Mouse (Mus musculus) liver, embryonic 12.5 days (tissue): ENCODE measurements around the gene Psme3. TPM values are rescaled to one million over a fixed set of nuclear protein-coding genes. Genes with fewer than 3 reads are reported as not detected.

Experiments used
- ATAC-seq: fragments of 200-750 bp; cut with Nextera tagmentation; 2 replicates; pipeline ENCODE4 v1.8.0; 2017; ENCODE audit warnings: moderate number of reproducible peaks, mild to moderate bottlenecking, moderate library complexity
- H3K27ac ChIP-seq: fragments of 300-500 bp; sonication (generic); 2 replicates; pipeline ENCODE4 v1.5.1; 2016; ENCODE audit warnings: mild to moderate bottlenecking
- H3K27me3 ChIP-seq: fragments of 300-500 bp; sonication (generic); replicated peaks from 2 replicates; pipeline ENCODE4 v1.6.1; 2016; ENCODE audit warnings: mild to moderate bottlenecking, moderate library complexity
- H3K36me3 ChIP-seq: fragments of 300-500 bp; sonication (generic); 2 replicates; pipeline ENCODE4 v1.6.1; 2016; ENCODE audit warnings: mild to moderate bottlenecking, moderate library complexity
- H3K4me1 ChIP-seq: fragments of 300-500 bp; sonication (generic); 2 replicates; pipeline ENCODE4 v1.6.1; 2016
- H3K4me2 ChIP-seq: fragments of 300-500 bp; sonication (generic); 2 replicates; pipeline ENCODE4 v1.6.1; 2016; ENCODE audit warnings: mild to moderate bottlenecking, moderate library complexity
- H3K4me3 ChIP-seq: fragments of 300-500 bp; sonication (generic); 2 replicates; pipeline ENCODE4 v1.5.1; 2016; ENCODE audit warnings: mild to moderate bottlenecking, moderate library complexity
- H3K9ac ChIP-seq: fragments of 300-500 bp; sonication (generic); 2 replicates; pipeline ENCODE4 v1.6.1; 2016; ENCODE audit warnings: mild to moderate bottlenecking, moderate library complexity
- H3K9me3 ChIP-seq: fragments of 300-500 bp; sonication (generic); replicated peaks from 2 replicates; pipeline ENCODE4 v1.6.1; 2016; ENCODE audit warnings: mild to moderate bottlenecking, moderate library complexity
- WGBS: fragments of 180-500 bp; shearing (Covaris S2); methylation state at CpG from one replicate; pipeline ENCODE4 v1.1.7; 2016; ENCODE audit not compliant: insufficient replicate concordance; 5-methylcytosine and 5-hydroxymethylcytosine counted together
- polyA plus RNA-seq: library from polyadenylated mRNA; unstranded; fragments of >200 nt; fragmentation: Nextera tagmentation; extraction: Ambion mirVana; gene quantifications from 2 replicates; pipeline ENCODE4 v1.2.1, GENCODE M21; 2016

Gene Psme3
- polyA plus RNA-seq = 263 and 273 TPM in 2 replicates

DNA sequence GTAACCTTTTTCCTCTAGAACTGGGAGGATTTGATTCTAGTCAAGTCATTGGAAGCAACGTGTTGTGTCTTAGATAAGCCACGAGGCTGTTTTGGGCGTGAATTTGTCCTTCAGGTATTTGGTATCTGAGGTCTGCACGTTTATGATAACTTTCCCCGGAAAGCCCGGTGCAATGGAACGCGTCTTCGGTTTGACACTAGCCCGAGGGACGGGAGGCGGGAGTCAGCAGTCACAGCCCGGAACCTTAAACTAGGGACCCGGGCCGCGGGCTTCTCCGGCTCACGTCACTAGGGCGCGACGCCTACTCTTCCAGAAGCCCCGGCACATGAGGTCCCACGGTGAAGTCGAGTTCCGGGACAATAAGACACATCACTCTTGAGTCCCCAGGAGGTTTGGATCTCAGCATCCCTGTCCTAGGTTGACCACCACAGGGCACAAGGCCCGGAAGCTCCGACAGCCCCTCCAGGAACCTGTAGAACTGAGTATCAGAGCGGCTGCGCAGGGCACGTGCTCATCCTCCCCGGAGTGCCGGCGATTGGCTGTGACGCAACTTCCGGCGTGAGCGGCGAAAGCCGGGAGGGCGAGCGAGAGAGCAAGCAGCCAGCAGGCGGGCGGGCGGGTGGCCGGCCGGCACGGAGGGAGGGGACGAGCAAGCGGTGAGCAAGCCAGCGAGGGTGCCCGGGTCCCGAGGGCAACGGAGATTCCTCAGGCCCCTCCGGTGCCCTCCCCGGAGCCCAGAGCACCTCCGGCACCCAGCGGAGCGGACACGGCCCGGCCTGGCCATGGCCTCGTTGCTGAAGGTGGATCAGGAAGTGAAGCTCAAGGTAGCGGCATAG, at the start of gene Psme3:
Psme3 (plus strand) TSS at position 549 of the 836 bp plus-strand sequence.
- Histone ChIP-seq H3K36me3 (peaks cover 36% of the 10 kb centered on the region), H3K9me3 (no peaks in the 10 kb centered on the region), H3K27me3 (no peaks in the 10 kb centered on the region), H3K4me2 (peak within 1 kb of the TSS; percentile 87), H3K4me3 (peak within 1 kb of the TSS; percentile 98), H3K4me1 (peaks cover 56% of the 10 kb centered on the region), H3K27ac (peak within 1 kb of the TSS; percentile 100), H3K9ac (peak within 1 kb of the TSS; percentile 98)
- WGBS = under 1% methylated on average over 57 of the region's 62 CpGs
- ATAC-seq = peak; percentile 90

DNA sequence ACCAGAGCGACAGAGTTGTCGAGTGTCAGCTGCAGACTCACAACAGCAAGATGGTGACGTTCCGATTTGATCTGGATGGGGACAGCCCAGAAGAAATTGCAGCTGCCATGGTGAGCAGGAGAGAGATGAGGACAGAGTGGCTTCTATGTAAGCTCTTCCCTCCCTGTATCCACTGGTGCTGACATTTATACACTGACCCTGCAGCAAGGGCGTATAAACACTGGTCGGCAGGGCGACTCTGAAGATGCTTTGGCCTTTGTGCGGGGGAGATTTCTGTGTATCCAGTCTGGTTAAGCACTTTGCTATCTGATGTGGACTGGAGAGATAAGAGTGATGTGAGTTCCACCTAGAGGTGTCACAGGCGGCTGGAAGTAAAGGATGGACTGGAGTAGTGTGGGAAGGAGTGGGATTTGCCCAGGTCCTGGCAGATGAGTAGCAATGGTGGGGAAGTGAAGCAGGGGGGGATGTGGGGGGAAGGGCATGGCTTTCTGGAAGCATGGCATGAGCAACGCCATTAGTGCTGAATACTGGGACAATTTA, 46.4 kb upstream of the Psme3 start:
- peaks cover 42% of the 10 kb centered on the region for H3K27me3 ChIP-seq
- peak overlapping the region; percentile 13; the same call in 1 of the 2 replicates for H3K4me2 ChIP-seq
- WGBS = 27% methylated on average over 10 of the region's 10 CpGs
- peaks cover 17% of the 10 kb centered on the region for H3K36me3 ChIP-seq
- H3K27ac ChIP-seq = 0 out of 2 replicates have a peak overlapping the region, but pooled peaks have one; percentile 45
- ATAC-seq = peak; percentile 63
- no peak overlapping the region for H3K9ac ChIP-seq
- H3K9me3 ChIP-seq = no peaks in the 10 kb centered on the region
- H3K4me1 ChIP-seq = peaks cover 28% of the 10 kb centered on the region
- no peak overlapping the region for H3K4me3 ChIP-seq

DNA sequence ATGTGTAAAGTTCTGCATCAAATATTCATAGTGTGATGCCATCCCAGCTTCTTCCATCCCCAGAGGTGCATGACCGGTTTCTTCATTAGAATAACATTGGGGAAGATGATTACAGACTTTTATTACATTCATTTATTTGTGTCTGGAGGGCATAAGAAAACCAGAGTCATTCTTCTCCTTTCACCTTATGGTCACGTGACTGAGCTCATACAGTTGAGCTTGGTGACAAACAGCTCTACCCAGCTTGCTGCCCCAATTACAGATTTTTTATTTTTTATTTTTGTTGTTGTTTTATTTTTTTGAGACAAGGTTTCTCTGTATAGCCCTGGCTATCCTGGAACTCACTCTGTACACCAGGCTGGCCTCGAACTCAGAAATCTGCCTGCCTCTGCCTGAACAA, 43.6 kb upstream of the Psme3 start:
- H3K4me1 ChIP-seq = peaks cover 36% of the 10 kb centered on the region
- peaks cover 28% of the 10 kb centered on the region for H3K36me3 ChIP-seq
- H3K4me3 ChIP-seq = no peak overlapping the region
- H3K9me3 ChIP-seq = no peaks in the 10 kb centered on the region
- WGBS = 70% methylated on average over 3 of the region's 3 CpGs
- H3K4me2 ChIP-seq = no peak overlapping the region
- no peak overlapping the region for H3K9ac ChIP-seq
- no peak overlapping the region for H3K27ac ChIP-seq
- ATAC-seq = no peak
- peaks cover 14% of the 10 kb centered on the region for H3K27me3 ChIP-seq

DNA sequence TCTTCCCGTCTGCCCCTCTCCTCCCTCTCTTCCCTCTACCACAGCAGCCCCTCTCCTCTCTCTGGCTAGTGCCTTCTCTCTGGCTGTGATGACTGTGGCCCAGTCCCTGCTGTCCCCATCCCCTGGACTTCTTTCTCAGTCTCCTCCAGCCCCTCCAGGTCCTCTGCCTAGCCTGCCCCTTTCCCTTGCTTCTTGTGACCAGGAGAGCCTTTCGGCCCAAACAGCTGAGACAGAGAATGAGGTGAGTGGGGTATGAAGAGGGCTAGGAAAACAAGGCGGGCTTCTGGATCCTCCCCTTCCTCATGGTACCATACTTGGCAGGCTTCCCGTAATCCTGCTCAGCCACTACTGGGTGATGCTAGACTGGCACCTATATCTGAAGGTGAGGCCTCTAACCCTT, 40.7 kb upstream of the Psme3 start:
- peaks cover 3% of the 10 kb centered on the region; the same call in 1 of the 2 replicates for H3K27me3 ChIP-seq
- WGBS = 78% methylated on average over 4 of the region's 4 CpGs

DNA sequence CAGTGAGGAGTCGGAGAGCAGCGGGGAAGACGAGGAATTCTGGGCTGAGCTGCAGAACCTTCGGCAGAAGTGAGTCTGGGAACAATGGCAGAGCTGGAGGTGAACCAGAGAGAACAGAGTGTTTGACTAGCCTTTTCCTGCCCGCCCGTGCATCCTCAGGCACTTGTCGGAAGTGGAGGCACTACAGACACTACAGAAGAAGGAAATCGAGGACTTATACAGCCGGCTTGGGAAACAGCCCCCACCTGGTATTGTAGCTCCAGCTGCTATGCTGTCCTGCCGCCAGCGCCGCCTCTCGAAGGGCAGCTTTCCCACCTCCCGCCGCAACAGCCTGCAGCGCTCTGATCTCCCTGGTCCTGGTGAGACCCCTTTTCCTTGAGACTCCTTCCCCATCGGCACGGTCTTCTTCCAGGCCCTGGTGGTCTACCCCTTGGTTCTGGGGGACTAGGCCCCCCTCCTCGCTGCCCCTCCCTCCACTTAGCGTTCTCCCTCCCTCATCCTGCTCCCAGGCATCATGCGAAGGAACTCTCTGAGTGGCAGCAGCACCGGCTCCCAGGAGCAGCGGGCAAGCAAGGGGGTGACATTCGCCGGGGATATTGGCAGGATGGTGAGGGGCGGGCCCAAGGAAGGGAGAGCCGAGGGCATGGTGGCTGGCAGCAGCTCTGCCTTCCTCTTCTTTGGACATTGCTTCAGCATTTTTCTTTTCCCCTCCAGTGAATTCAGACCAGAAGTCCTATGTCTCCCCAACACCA, 39.5 kb upstream of the Psme3 start:
- 0 out of 2 replicates have a peak overlapping the region, but pooled peaks have one; percentile 12 for H3K27ac ChIP-seq
- H3K4me3 ChIP-seq = peak overlapping the region; percentile 2; the same call in 1 of the 2 replicates

More for the DNA sequence above, 40.7 kb upstream of the Psme3 start:
- Histone ChIP-seq H3K36me3 (peaks cover 25% of the 10 kb centered on the region), H3K4me1 (peaks cover 33% of the 10 kb centered on the region), H3K9me3 (no peaks in the 10 kb centered on the region), H3K4me2 (no peak overlapping the region), H3K27ac (no peak overlapping the region), H3K4me3 (no peak overlapping the region), H3K9ac (no peak overlapping the region)
- ATAC-seq = no peak

DNA sequence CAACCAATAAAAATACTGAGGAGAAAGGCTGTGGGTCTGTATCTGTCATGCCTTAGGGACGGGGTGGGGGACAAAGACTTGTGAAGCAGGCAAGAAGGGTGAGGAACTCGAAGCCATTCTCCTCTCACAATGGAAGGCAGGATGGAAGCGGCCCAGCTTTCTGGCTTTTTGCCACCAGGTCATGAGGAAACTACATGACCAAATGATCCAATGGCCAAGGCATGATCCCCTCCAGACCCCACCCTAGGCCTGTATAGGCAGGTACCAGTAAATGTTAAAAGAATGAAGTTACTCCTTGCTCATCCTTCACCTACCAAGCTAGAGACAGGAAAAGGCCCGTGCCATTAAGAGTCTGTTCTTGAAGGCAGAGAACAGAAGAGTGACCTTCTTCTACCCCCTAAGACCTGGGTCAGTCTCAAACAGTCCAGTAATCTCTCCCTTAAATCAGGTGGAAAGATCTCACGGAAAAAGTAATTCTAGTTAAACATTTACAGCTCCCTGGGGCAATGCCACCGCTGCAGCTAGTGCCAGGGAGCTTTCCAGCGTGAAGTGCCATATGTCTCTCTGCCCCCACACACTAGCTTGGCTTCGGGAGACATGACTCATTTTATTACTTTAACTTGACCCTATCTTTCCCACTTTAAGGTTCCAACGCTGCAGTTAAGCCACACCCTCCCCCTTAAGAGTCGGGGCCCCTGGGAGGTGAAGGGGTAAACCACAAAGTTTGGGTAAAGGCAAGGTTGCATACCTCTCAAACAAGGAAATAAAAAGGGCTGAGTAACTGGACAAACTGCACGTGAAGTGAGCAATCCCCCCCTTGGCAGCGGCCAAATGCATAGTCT, 38.4 kb upstream of the Psme3 start:
- H3K4me1 ChIP-seq = peaks cover 33% of the 10 kb centered on the region
- H3K4me2 ChIP-seq = peak overlapping the region; percentile 88
- no peaks in the 10 kb centered on the region for H3K9me3 ChIP-seq
- H3K27ac ChIP-seq = peak overlapping the region; percentile 84
- peaks cover 22% of the 10 kb centered on the region for H3K36me3 ChIP-seq
- ATAC-seq = peak; percentile 28; the same call in 1 of the 2 replicates
- 44% methylated on average over 12 of the region's 12 CpGs for WGBS
- peaks cover 6% of the 10 kb centered on the region; the same call in 1 of the 2 replicates for H3K27me3 ChIP-seq
- peak overlapping the region; percentile 83 for H3K9ac ChIP-seq
- H3K4me3 ChIP-seq = peak overlapping the region; percentile 85

More for the DNA sequence above, 39.5 kb upstream of the Psme3 start:
- H3K9ac ChIP-seq = peak overlapping the region; percentile 83; the same call in 1 of the 2 replicates
- H3K36me3 ChIP-seq = peaks cover 25% of the 10 kb centered on the region
- peaks cover 6% of the 10 kb centered on the region; the same call in 1 of the 2 replicates for H3K27me3 ChIP-seq
- no peak for ATAC-seq
- peaks cover 33% of the 10 kb centered on the region for H3K4me1 ChIP-seq
- no peaks in the 10 kb centered on the region for H3K9me3 ChIP-seq
- H3K4me2 ChIP-seq = peak overlapping the region; percentile 88
- WGBS = 61% methylated on average over 27 of the region's 27 CpGs

DNA sequence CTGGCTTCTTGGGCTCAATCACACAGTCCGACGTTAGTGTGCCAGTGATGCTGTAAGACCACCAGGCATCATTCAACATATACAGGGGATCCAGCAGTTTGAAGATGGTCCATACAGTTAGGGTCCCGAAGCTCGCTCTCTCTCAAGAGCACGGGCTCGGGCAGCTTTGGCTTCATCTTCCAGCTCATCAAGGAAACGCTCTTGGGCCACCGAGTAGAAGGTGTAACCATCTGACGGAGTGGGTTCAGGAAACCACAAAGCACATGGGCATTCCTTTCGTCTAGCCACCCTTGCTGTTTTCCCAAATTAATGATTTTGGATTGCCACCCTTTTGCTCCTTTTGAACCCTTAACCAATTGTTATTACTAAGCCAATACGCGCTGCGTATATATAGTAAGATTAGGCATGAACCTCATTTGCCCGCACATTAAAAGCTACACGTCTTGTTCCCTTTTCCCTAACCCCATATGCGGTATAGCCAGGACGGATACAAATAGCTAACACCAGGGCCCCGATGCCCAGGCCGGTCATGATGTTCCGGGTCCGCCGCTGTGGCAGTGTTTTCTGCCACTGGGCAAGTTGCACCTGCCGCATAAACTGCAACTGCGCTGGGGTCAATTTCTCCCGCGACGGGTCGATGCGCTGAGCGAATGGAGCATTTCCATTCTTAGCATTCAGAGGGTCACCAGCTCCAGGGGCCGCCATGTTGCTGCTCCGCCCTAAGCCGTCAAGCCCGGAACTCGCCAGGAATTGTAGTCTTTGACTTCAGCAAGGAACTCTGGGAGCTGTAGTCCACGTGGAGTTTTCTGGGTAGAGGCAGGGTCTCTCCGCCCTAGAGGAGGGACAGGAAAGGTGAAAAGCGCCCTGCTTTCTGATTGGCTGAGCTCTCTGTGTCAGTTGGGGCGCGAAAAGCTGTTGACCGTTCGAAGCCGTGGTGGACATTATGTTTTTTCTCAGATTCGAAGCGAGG, 37.5 kb upstream of the Psme3 start, which contains the start of the genes Cntd1 and Coa3:
Cntd1 (plus strand) TSS at position 790 of the 970 bp plus-strand sequence.
Coa3 (minus strand) TSS at position 892 of the 970 bp plus-strand sequence.
- H3K9ac ChIP-seq = peak within 1 kb of the TSS; percentile 83
- H3K36me3 ChIP-seq = peaks cover 22% of the 10 kb centered on the region
- H3K4me2 ChIP-seq = peak within 1 kb of the TSS; percentile 88
- WGBS = 3% methylated on average over 45 of the region's 45 CpGs
- H3K4me1 ChIP-seq = peaks cover 38% of the 10 kb centered on the region
- ATAC-seq = peak; percentile 94
- no peaks in the 10 kb centered on the region for H3K9me3 ChIP-seq
- peak within 1 kb of the TSS; percentile 85 for H3K4me3 ChIP-seq
- peak within 1 kb of the TSS; percentile 84 for H3K27ac ChIP-seq
- peaks cover 6% of the 10 kb centered on the region; the same call in 1 of the 2 replicates for H3K27me3 ChIP-seq

DNA sequence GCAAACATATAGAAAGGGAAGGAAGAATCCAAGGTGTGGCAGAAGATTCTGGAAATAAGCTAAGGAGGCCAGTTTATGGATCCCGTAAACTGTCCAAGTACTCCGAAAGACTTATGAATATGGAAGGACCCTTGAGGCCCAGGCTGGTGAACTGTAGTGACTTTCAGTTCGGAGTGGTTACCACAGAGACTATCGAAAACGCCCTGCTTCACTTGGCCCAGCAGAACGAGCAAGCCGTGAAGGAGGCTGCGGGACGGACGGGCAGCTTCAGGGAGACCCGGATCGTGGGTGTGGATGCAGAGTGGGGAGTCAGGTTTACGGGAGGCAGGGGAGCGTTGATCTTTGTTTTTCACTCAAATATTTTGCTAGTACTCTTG, 36.8 kb upstream of the Psme3 start:
- peak; percentile 53 for ATAC-seq
- peak overlapping the region; percentile 84 for H3K27ac ChIP-seq
- peaks cover 22% of the 10 kb centered on the region for H3K36me3 ChIP-seq
- WGBS = 52% methylated on average over 14 of the region's 14 CpGs
- H3K4me2 ChIP-seq = peak overlapping the region; percentile 88
- peaks cover 6% of the 10 kb centered on the region; the same call in 1 of the 2 replicates for H3K27me3 ChIP-seq
- peak overlapping the region; percentile 85 for H3K4me3 ChIP-seq
- no peaks in the 10 kb centered on the region for H3K9me3 ChIP-seq
- H3K4me1 ChIP-seq = peaks cover 38% of the 10 kb centered on the region
- H3K9ac ChIP-seq = peak overlapping the region; percentile 83

DNA sequence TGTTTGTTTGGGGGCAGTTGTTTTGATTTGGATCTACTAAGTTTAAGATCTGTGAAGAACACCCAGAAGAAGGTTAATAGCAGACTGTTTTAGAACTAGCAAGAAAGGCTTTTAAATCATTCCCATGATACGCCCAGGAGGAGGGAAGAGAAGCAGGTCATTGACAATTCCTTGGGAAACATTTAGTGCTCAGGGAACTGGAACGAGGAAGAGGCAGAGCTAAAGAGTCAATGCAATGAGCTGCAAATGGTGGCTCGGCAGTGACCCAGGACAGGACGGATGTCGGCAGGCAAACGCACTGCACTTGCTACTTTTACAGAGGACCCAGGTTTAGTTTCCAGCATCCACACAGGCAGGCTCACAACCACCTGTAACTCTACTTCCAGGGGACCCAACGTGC, 35.2 kb upstream of the Psme3 start:
- no peak overlapping the region for H3K4me2 ChIP-seq
- no peaks in the 10 kb centered on the region for H3K9me3 ChIP-seq
- no peak overlapping the region for H3K9ac ChIP-seq
- no peak for ATAC-seq
- H3K27ac ChIP-seq = no peak overlapping the region
- peaks cover 38% of the 10 kb centered on the region for H3K4me1 ChIP-seq
- H3K36me3 ChIP-seq = peaks cover 31% of the 10 kb centered on the region
- 59% methylated on average over 7 of the region's 7 CpGs for WGBS
- H3K4me3 ChIP-seq = no peak overlapping the region
- H3K27me3 ChIP-seq = peaks cover 6% of the 10 kb centered on the region; the same call in 1 of the 2 replicates

DNA sequence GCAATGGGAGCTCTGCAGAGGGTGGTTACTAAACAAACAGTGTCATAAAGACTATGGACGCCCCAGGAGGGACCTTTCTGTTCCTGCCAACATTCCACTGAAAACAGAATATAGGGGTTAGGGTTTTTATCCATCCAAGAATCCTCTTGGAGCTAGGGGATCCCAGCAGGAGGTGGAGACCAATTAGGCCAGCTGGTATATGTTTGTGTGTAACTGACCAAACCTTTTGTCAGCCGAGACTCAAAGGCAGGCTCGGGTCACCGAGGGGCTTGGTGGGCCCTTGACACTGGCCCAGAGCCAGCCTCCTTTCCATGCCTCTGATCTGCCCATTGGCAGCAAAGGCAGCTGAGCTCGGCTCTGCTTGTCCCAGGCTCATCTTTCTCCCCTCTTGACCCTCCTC, 33.1 kb upstream of the Psme3 start:
- Histone ChIP-seq H3K4me1 (peaks cover 17% of the 10 kb centered on the region), H3K9me3 (no peaks in the 10 kb centered on the region), H3K9ac (no peak overlapping the region), H3K27ac (no peak overlapping the region), H3K36me3 (peaks cover 33% of the 10 kb centered on the region), H3K4me3 (no peak overlapping the region), H3K27me3 (peaks cover 6% of the 10 kb centered on the region; the same call in 1 of the 2 replicates), H3K4me2 (no peak overlapping the region)
- WGBS = 57% methylated on average over 5 of the region's 5 CpGs
- no peak for ATAC-seq
